Mouse (Mus musculus) gastrocnemius, adult 2 months (tissue): ENCODE data around the gene Hivep3. TPM values are rescaled to one million over a fixed set of nuclear protein-coding genes. Genes with fewer than 3 reads are reported as not detected.

Experiments
- DNase-seq: peaks from one replicate; pipeline ENCODE4 v3.0.0; 2022
- H3K27ac ChIP-seq: fragments of 200-600 bp; 2 replicates; pipeline ENCODE4 v1.8.1; 2022; ENCODE audit warnings: mild to moderate bottlenecking
- H3K4me3 ChIP-seq: fragments of 200-600 bp; 2 replicates; pipeline ENCODE4 v1.8.1; 2022; ENCODE audit warnings: mild to moderate bottlenecking, moderate library complexity
- CTCF ChIP-seq: fragments of 200-600 bp; IDR thresholded peaks from 2 replicates; pipeline ENCODE4 v1.8.1; 2022; ENCODE audit warnings: antibody characterized with exemption, mild to moderate bottlenecking, moderate library complexity
- intact Hi-C: fragments of 180-260 bp; cut with DNase I; formaldehyde crosslinking; loops from one replicate; pipeline ENCODE4 v1.15.1; 2025
- total RNA-seq, 2 experiments: library from RNA; stranded (reverse); gene quantifications; 2 replicates each; pipeline ENCODE4 v1.2.3; 2021

Hivep3 gene
- total RNA-seq, 2 experiments from 2014 or later: 1.7 to 3.5 TPM

GRCm38 (mm10) chr4:120101186-120101585, 367.6 kb downstream of the Hivep3 start:
- Histone ChIP-seq H3K27ac (no peak overlapping the region), H3K4me3 (no peak overlapping the region)
- no peak for TF ChIP-seq CTCF
- DNase-seq: no peak
- intact Hi-C loops: no loop called here

- DNase-seq: peak; percentile 79
- Histone ChIP-seq H3K4me3 (no peak overlapping the region), H3K27ac (no peak overlapping the region)
- TF ChIP-seq CTCF: peak; percentile 81
- intact Hi-C loops: loop anchor here (2.0 kb wide), 1 partner anchor 184 kb away; no protein-coding TSS in a partner anchor
These were observed 371.0 kb downstream of the Hivep3 start for GRCm38 (mm10) chr4:120104599-120104998.

GRCm38 (mm10) chr4:120106362-120106761, 372.8 kb downstream of the Hivep3 start:
- TF ChIP-seq CTCF: no peak
- DNase-seq: no peak
- Histone ChIP-seq H3K4me3 (no peak overlapping the region), H3K27ac (no peak overlapping the region)
- intact Hi-C loops: no loop called here

GRCm38 (mm10) chr4:120107787-120108186, 374.2 kb downstream of the Hivep3 start:
- DNase-seq: no peak
- H3K4me3 ChIP-seq: no peak overlapping the region
- no peak overlapping the region for H3K27ac ChIP-seq
- TF ChIP-seq CTCF: no peak
- intact Hi-C loops: no loop called here

- no peak for TF ChIP-seq CTCF
- intact Hi-C loops: no loop called here
- no peak for DNase-seq
- Histone ChIP-seq H3K27ac (no peak overlapping the region), H3K4me3 (no peak overlapping the region)
These were observed 381.9 kb downstream of the Hivep3 start for GRCm38 (mm10) chr4:120115516-120115915.

- DNase-seq: peak; percentile 6
- H3K27ac ChIP-seq: no peak overlapping the region
- no peak for TF ChIP-seq CTCF
- intact Hi-C loops: no loop called here
- no peak overlapping the region for H3K4me3 ChIP-seq
These were observed 382.7 kb downstream of the Hivep3 start for GRCm38 (mm10) chr4:120116312-120116711.

GRCm38 (mm10) chr4:120120276-120120675, 386.7 kb downstream of the Hivep3 start:
- intact Hi-C loops: loop anchor here (5.0 to 10.0 kb wide), 2 partner anchors 205 to 262 kb away; no protein-coding TSS in a partner anchor
- Histone ChIP-seq H3K4me3 (no peak overlapping the region), H3K27ac (no peak overlapping the region)
- DNase-seq: peak; percentile 78
- TF ChIP-seq CTCF: peak; percentile 95; the same call in 1 of the 2 replicates

GRCm38 (mm10) chr4:120124656-120125055, 391.1 kb downstream of the Hivep3 start:
- peak; percentile 16 for DNase-seq
- Histone ChIP-seq H3K27ac (no peak overlapping the region), H3K4me3 (no peak overlapping the region)
- no peak for TF ChIP-seq CTCF
- intact Hi-C loops: loop anchor here (5.0 to 10.0 kb wide), 2 partner anchors 200 to 258 kb away; no protein-coding TSS in a partner anchor

GRCm38 (mm10) chr4:120126047-120126446, 392.5 kb downstream of the Hivep3 start:
- TF ChIP-seq CTCF: no peak
- intact Hi-C loops: loop anchor here (10.0 kb wide), 1 partner anchor 199 kb away; no protein-coding TSS in a partner anchor
- peak; percentile 83 for DNase-seq
- Histone ChIP-seq H3K4me3 (no peak overlapping the region), H3K27ac (no peak overlapping the region; the same call in 1 of the 2 replicates)

- no peak overlapping the region for H3K4me3 ChIP-seq
- DNase-seq: peak; percentile 17
- no peak overlapping the region for H3K27ac ChIP-seq
- TF ChIP-seq CTCF: no peak
- intact Hi-C loops: loop anchor here (10.0 kb wide), 1 partner anchor 197 kb away; no protein-coding TSS in a partner anchor
These were observed 393.7 kb downstream of the Hivep3 start for GRCm38 (mm10) chr4:120127333-120127732.

GRCm38 (mm10) chr4:120128033-120128432, 394.4 kb downstream of the Hivep3 start:
- peak; percentile 87 for DNase-seq
- Histone ChIP-seq H3K4me3 (no peak overlapping the region), H3K27ac (no peak overlapping the region)
- intact Hi-C loops: loop anchor here (10.0 kb wide), 1 partner anchor 197 kb away; no protein-coding TSS in a partner anchor
- TF ChIP-seq CTCF: no peak

GRCm38 (mm10) chr4:120129233-120129885, 395.8 kb downstream of the Hivep3 start:
- intact Hi-C loops: loop anchor here (10.0 kb wide), 1 partner anchor 195 kb away; no protein-coding TSS in a partner anchor
- Histone ChIP-seq H3K4me3 (no peak overlapping the region), H3K27ac (no peak overlapping the region)
- peak; percentile 70 for DNase-seq
- peak; percentile 85 for TF ChIP-seq CTCF

- Histone ChIP-seq H3K4me3 (no peak overlapping the region), H3K27ac (no peak overlapping the region)
- peak; percentile 13 for DNase-seq
- TF ChIP-seq CTCF: no peak
- intact Hi-C loops: loop anchor here (10.0 kb wide), 1 partner anchor 896 kb away; the partner anchor contains the start of genes AU022252 and P3h1
These were observed 397.3 kb downstream of the Hivep3 start for GRCm38 (mm10) chr4:120130926-120131325.
